Mouse (Mus musculus): ENCODE results near the gene Snap23. TPM values are rescaled to one million over a fixed set of nuclear protein-coding genes. Genes with fewer than 3 reads are reported as not detected.

Gene Snap23
- total and polyA plus RNA-seq, 2 experiments, result 5.1 to 31.3 TPM

DNA sequence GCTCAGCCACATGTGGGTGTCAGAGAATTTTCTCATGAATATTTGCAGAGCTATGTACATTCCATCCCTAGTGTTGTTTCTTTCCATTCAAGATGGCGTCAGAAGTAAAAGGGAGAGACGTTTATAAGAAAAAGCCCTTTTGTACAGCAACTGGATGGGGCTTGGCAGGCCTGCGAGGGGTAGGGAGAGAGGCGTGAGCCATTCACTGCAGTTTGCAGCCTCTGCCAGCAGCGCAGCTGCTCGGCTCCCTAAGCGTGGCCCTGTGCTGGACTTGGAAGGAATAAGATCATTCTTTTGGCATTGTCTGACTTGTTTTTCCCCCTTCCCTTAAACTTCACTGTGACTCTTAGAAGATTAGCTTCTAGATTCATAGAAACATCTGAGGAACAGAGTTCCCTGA is 76.4 kb downstream of the Snap23 start:
- H3K36me3 ChIP-seq (ENCODE audit: control insufficient read depth, insufficient read depth, low read length), result no peaks in the 10 kb centered on the region
- H3K79me2 ChIP-seq (ENCODE audit: control insufficient read depth, insufficient read depth, low read length), result no peaks in the 10 kb centered on the region
- no peaks in the 10 kb centered on the region for H3K27me3 ChIP-seq (ENCODE audit: control insufficient read depth, insufficient read depth, low read length)
- peak; percentile 15 for DNase-seq (ENCODE audit: extremely low read depth, low read depth, low spot score)
- H3K9ac ChIP-seq (ENCODE audit: low read depth, low read length), result no peak overlapping the region
- TF ChIP-seq CTCF (IDR thresholded peaks at IDR 0.05; ENCODE audit: low read depth, low read length) (no peak), POLR2A (IDR thresholded peaks at IDR 0.05; ENCODE audit: extremely low read depth, insufficient read depth, low read length) (no peak)
- no peak overlapping the region for H3K27ac ChIP-seq (replicated peaks; ENCODE audit: insufficient read depth, low read depth, low read length)
- WGBS, result 82% methylated on average over 7 of the region's 7 CpGs
- H3K4me3 ChIP-seq (ENCODE audit: insufficient read depth, low read depth, low read length), result no peak overlapping the region
- peaks cover 6% of the 10 kb centered on the region; the same call in 1 of the 2 replicates for H3K4me1 ChIP-seq (ENCODE audit: control insufficient read depth, insufficient read depth, low read length)

GRCm38 (mm10) chr2:120646777-120647176 is 79.3 kb downstream of the Snap23 start:
- DNase-seq (ENCODE audit: extremely low read depth, low read depth, low spot score), result no peak
- Histone ChIP-seq H3K4me3 (ENCODE audit: insufficient read depth, low read depth, low read length) (no peak overlapping the region), H3K4me1 (ENCODE audit: control insufficient read depth, insufficient read depth, low read length) (no peaks in the 10 kb centered on the region), H3K36me3 (ENCODE audit: control insufficient read depth, insufficient read depth, low read length) (no peaks in the 10 kb centered on the region), H3K27me3 (ENCODE audit: control insufficient read depth, insufficient read depth, low read length) (no peaks in the 10 kb centered on the region), H3K9ac (ENCODE audit: low read depth, low read length) (no peak overlapping the region), H3K79me2 (ENCODE audit: control insufficient read depth, insufficient read depth, low read length) (no peaks in the 10 kb centered on the region), H3K27ac (replicated peaks; ENCODE audit: insufficient read depth, low read depth, low read length) (no peak overlapping the region)
- TF ChIP-seq POLR2A (IDR thresholded peaks at IDR 0.05; ENCODE audit: extremely low read depth, insufficient read depth, low read length) (no peak), CTCF (IDR thresholded peaks at IDR 0.05; ENCODE audit: low read depth, low read length) (no peak)
- WGBS, result 78% methylated on average over 4 of the region's 4 CpGs

Other genes starting within 250 kb of the Snap23 start
- gene Vps39, start 214.5 kb upstream of the Snap23 start, total RNA-seq (2014; rRNA removed), result 14.2 and 18.0 TPM in 2 replicates
- gene Vps39, start 214.5 kb upstream of the Snap23 start, polyA plus RNA-seq (2012; rRNA removed), result 7.4 and 10.5 TPM in 2 replicates
- 20.0 and 26.5 TPM in 2 replicates for gene Ganc, start 163.8 kb upstream of the Snap23 start, total RNA-seq (2014; rRNA removed)
- 10.7 and 13.9 TPM in 2 replicates for gene Ganc, start 163.8 kb upstream of the Snap23 start, polyA plus RNA-seq (2012; rRNA removed)
- 14.0 and 15.7 TPM in 2 replicates for gene Tmem87a, start 163.6 kb upstream of the Snap23 start, total RNA-seq (2014; rRNA removed)
- gene Tmem87a, start 163.6 kb upstream of the Snap23 start, polyA plus RNA-seq (2012; rRNA removed), result 2.1 and 4.3 TPM in 2 replicates
- gene Capn3, start 111.7 kb upstream of the Snap23 start, total RNA-seq (2014; rRNA removed), result 2.2 and 2.5 TPM in 2 replicates
- 0.87 and 1.0 TPM in 2 replicates for gene Capn3, start 111.7 kb upstream of the Snap23 start, polyA plus RNA-seq (2012; rRNA removed)
- gene Zfp106, start 3.8 kb upstream of the Snap23 start, total RNA-seq (2014; rRNA removed), result 34.6 and 35.6 TPM in 2 replicates
- 29.6 and 30.1 TPM in 2 replicates for gene Zfp106, start 3.8 kb upstream of the Snap23 start, polyA plus RNA-seq (2012; rRNA removed)
- gene Haus2, start 41.7 kb downstream of the Snap23 start, total RNA-seq (2014; rRNA removed), result 8.2 and 8.7 TPM in 2 replicates
- 1.8 and 2.2 TPM in 2 replicates for gene Haus2, start 41.7 kb downstream of the Snap23 start, polyA plus RNA-seq (2012; rRNA removed)
- gene Lrrc57, start 41.8 kb downstream of the Snap23 start, total RNA-seq (2014; rRNA removed), result 8.7 and 10.1 TPM in 2 replicates
- gene Lrrc57, start 41.8 kb downstream of the Snap23 start, polyA plus RNA-seq (2012; rRNA removed), result 6.3 and 7.0 TPM in 2 replicates
- gene Stard9, start 61.5 kb downstream of the Snap23 start, total RNA-seq (2014; rRNA removed), result 3.3 and 4.4 TPM in 2 replicates
- gene Stard9, start 61.5 kb downstream of the Snap23 start, polyA plus RNA-seq (2012; rRNA removed), result 0.78 and 1.4 TPM in 2 replicates

Data from liver, adult 2 months (tissue).